Mouse (Mus musculus) layer of hippocampus, adult 9-11 months (tissue): ENCODE results near the gene Slc1a3.
"Not testable (repeated sequence)": the region's sequence is repeated elsewhere in the genome, so short reads cannot be mapped to it uniquely, and the experiment has no call there.

ENCODE experiments used
- DNase-seq: peaks from one replicate; pipeline ENCODE4 v3.0.0; 2022

The Slc1a3 gene

GRCm38 (mm10) chr15:8706178-8706577 is 4.4 kb downstream of the Slc1a3 start:
- DNase-seq, result peak; percentile 64

GRCm38 (mm10) chr15:8705560-8705959 is 5.0 kb downstream of the Slc1a3 start:
- not testable (repeated sequence) for DNase-seq

GRCm38 (mm10) chr15:8697976-8698375 is 12.6 kb downstream of the Slc1a3 start:
- no peak for DNase-seq

- peak; percentile 65 for DNase-seq
These were observed 13.1 kb downstream of the Slc1a3 start for GRCm38 (mm10) chr15:8697500-8697899.

- not testable (repeated sequence) for DNase-seq
These were observed 20.4 kb downstream of the Slc1a3 start for GRCm38 (mm10) chr15:8690141-8690540.

- DNase-seq, result no peak
These were observed 23.7 kb downstream of the Slc1a3 start for GRCm38 (mm10) chr15:8686846-8687245.

- no peak for DNase-seq
These were observed 25.1 kb downstream of the Slc1a3 start for GRCm38 (mm10) chr15:8685506-8685905.

- no peak for DNase-seq
These were observed 26.3 kb downstream of the Slc1a3 start for GRCm38 (mm10) chr15:8684263-8684662.

- DNase-seq, result no peak
These were observed 27.7 kb downstream of the Slc1a3 start for GRCm38 (mm10) chr15:8682871-8683270.

- no peak for DNase-seq
These were observed 28.1 kb downstream of the Slc1a3 start for GRCm38 (mm10) chr15:8682421-8682820.

- DNase-seq, result no peak
These were observed 28.6 kb downstream of the Slc1a3 start for GRCm38 (mm10) chr15:8681971-8682370.

- DNase-seq, result peak; percentile 19
These were observed 29.6 kb downstream of the Slc1a3 start for GRCm38 (mm10) chr15:8681009-8681408.

GRCm38 (mm10) chr15:8676959-8677358 is 33.6 kb downstream of the Slc1a3 start:
- no peak for DNase-seq

GRCm38 (mm10) chr15:8676211-8676691 is 34.3 kb downstream of the Slc1a3 start:
- DNase-seq, result no peak

GRCm38 (mm10) chr15:8675616-8676015 is 34.9 kb downstream of the Slc1a3 start:
- no peak for DNase-seq

- DNase-seq, result no peak
These were observed 38.0 kb downstream of the Slc1a3 start for GRCm38 (mm10) chr15:8672532-8672931.

GRCm38 (mm10) chr15:8667849-8668522 is 42.6 kb downstream of the Slc1a3 start:
- no peak for DNase-seq

- DNase-seq, result no peak
These were observed 44.8 kb downstream of the Slc1a3 start for GRCm38 (mm10) chr15:8665675-8666350.

- peak; percentile 92 for DNase-seq
These were observed 47.0 kb downstream of the Slc1a3 start for GRCm38 (mm10) chr15:8663348-8664099.

GRCm38 (mm10) chr15:8661856-8662255 is 48.7 kb downstream of the Slc1a3 start:
- no peak for DNase-seq

GRCm38 (mm10) chr15:8659977-8660376 is 50.6 kb downstream of the Slc1a3 start:
- no peak for DNase-seq

GRCm38 (mm10) chr15:8659483-8659971 is 51.0 kb downstream of the Slc1a3 start:
- DNase-seq, result peak; percentile 54
